Mouse (Mus musculus) 3T3-L1 (cell line): Measurements from ENCODE around the gene Ccnf.

ENCODE experiments used
- DNase-seq: peaks from one replicate; pipeline ENCODE4 v3.0.0-alpha.2; 2015; ENCODE audit warnings: low read depth, low spot score

Ccnf gene

DNA sequence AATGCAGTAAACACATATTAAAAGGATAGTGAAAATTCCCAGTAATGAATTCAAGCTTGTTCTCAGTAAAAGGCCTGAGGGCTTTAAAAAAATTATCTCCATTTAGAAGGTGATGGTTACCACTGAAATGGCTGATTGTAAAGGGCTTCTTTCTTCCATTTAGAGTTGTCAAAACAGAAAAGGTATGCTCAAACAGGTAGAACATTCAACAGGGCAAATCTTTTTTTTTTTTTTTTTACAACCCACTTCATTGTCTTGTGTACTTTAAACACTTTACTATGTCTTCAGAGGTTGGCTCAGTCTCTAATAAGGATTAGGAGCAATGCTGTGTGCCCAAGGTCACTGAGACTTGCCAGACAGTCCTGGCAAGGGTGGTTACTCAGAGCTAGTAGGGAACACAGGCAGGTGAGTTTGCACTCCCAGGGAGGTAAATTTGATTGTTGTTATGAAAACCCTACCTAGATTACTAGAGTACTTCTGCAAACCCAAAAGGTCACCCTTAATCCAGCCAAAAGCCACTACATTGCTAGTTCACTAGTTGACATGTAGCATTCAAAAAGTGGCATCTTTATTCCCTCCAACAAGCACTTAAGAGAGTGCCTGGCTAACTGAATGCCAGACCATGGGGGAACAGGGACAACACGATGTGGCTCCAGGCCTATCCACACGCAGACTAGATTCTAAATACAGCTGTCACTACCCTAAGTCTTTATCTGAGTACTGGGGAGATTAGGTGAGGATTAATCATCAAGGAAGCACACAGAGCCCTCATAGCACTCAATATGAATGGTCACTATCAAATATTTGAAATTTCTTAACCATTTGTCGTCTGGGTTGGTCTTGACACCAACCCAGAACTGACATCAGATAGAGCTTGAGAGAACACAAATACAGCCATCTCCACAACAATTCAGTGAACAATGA is 47.4 kb downstream of the Ccnf start:
- no peak for DNase-seq

DNA sequence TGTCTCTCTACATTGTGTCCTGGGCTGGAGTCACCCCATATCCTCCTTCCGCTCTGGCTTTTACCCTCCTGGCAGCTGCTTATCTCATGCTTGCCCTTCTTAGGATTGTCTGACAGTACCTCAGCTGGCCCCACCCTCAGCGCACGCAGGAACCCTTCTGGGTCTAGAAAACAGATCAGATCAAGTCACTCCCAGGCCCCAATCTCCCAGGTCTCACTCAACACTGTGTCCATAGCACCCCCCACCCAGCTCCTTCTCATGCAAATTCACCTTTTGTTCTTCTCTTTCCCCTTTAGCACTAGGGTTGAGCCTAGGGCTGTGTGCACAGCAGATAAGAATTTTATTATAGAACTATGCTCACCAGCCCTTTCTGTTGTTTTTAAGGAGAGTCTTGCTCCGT is 48.2 kb downstream of the Ccnf start:
- no peak for DNase-seq

DNA sequence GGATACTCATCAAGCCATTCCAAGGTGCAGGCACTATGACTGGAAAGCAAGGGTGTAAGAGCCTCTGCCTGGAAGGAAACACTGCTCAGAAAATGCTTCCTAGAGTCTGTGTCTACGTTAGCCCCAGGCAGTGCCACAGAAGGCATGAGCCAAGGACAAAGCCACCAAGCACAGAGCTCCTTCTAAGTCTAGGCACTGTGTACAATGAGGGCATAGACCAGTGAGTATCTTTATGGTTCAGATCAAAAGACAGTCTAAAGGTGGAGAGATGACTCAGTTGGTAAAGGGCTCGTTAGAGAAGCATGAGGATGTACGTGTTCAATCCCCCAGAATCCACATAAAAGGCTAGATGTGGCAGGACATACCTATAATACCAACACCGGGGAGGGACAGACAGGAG is 50.2 kb downstream of the Ccnf start:
- DNase-seq: no peak

DNA sequence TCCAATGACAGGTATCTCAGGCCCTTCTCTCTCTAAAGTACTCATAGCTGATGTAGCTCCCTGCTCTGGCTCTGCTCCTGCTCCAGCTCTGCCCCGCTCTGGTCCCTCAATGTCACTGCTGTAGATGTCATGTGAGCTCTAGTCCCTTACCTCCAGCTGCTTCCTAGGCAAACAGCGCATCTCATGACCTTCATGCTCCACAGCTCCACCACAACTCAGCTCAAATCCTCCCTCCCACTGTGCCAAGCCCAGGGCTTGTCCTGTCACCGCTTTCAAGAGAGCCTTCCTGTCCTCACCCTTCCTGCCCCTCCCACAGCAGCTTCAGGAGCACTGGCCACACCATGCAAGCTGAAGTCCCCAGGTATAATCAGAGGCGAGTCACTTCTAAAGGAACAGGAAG is 51.5 kb downstream of the Ccnf start:
- no peak for DNase-seq

DNA sequence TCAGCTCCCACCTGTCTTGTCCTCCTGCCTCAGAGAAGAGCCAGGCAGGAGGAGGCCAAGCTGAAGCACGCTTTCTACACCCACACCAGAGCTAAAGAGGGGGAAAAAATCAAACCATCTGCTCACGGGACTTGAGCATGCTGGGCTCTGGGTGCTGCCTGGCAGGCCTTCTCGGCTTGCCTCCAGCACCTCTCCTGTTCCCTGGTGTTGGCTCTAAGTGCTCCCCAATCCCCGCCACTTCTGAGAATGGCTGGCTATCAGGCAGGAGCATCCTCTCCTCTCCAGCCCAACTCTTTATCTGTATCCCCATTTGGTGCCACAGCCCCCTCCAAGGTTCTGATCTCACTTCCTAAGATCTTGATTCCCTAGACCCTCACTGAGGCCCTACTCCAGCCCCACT is 52.0 kb downstream of the Ccnf start:
- no peak for DNase-seq

DNA sequence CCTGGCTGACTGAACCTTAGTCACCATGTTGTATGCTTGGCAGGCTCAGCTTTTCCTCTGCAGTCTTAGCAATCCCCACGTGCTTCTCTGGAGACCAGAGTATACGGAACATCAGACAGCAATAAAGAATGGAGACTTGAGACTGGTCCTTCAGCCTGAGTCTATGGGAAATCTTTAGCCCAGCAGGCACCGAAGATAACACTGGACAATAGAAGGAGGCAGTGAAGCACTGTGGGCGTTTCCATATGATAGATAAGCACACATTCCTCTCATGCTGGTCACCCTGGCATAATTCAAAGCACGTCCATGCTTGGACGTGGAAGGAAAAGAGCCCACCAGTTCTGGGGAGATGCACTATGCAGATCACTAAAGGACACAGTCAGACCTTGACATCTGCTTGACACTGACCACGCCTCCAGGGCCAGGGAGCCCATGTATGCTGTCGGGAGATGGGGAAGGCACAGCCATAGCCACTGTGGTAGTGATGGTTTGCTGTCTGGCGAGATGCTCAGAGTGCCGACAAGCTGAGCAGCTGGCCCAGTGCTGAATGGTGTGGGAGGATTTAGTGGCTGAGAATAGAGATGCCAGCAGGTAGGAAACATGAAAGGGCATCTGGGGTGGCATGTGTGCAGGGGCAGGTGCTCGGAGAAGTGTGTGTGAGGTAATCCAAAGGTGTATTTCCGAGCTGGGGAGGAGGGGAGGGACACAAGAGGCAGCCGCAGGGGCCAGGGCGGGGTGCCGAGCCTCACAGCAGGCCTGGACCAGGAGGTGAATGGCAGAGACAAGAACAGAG is 54.1 kb downstream of the Ccnf start:
- DNase-seq: peak; percentile 26

DNA sequence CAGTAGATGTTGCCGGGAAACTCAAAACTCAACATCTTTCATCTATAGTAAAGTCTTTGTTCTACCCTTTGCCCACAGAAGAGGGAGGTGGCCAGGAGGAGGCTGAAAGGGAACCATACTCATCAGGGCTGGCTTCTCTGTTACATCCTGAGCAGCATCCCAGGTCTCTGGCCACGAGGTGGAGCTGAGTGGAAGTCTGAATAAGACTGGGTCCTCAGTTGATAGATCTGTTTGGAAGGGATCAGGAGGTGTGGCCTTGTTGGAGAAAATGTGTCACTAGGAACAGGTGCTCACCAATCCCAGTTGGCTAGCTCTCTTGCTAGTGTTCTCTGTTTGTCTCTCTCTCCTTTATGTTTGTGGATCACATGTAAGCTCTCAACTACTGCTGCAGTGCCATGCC is 55.9 kb downstream of the Ccnf start:
- DNase-seq: no peak

DNA sequence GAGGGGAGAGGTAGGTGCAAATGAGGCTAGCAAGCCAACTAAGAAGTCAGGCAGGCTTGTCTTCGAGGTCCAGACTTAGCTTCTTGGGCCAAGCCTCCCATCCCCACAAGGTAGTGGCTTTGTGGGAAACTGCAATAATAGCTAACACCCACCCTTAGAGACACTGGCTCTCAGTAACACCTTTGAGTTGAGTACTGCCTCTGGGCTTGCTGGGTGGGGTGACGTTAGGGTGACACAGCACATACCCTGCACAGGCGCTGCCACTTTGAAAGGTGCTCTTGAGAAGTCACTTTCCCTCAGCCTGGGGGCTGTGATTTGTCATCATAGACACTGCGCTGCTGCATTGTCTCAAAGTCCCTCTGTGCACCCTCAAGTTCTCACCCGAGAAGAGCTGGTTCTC is 57.5 kb downstream of the Ccnf start:
- DNase-seq: no peak

DNA sequence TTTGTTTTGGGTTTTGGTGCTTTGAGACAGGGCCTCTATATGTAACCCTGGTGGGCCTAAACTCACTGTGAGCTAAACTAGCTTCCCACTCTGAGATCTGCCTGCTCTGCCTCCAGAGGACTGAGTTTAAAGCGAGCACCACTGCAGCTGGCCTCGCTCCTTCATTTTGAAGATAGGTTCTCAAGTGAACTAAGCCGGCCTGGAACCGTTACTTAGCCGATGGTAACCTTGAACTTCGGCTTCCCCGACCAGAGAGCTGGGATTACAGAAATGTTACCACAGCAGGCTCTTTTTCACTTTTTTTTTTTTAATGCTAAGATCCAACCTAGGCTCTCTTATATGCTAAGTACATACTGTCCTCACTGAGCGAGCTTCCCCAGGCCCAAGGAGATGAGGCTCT is 58.0 kb downstream of the Ccnf start:
- DNase-seq: no peak

DNA sequence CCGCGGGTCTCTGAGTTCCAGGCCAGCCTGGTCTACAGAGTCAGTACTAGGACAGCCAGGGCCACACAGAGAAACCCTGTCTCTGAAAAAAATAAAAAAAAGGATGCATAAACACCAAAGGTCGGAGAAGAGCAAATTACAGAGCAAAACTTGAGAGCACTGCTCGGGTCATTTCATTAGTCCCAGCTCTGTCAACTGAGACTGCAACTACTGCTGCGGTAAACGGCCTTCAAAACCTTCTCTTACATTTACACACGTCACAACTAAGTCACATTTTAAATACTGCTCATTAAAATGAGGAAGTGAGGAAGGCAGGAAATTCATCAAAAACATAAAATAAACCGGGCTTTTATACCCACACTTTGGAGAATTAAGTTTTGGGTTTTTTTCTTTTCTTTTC is 58.4 kb downstream of the Ccnf start:
- no peak for DNase-seq

DNA sequence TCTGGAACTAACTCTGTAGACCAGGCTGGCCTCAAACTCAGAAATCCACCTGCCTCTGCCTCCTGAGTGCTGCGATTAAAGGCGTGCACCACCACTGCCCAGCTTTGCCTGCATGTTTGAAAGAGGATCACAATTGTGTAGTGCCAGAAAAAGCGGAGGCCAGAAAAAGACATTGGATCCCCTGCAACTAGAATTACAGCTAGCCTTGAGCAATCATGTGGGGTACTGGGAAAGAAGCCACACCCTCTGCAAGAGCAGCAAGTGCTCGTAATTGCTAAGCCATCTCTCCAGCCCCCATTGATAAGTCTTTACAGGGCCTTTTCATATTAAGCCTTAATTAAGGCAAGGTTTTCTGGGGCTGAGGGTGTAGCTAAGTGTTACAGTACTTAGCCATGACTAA is 59.8 kb downstream of the Ccnf start:
- no peak for DNase-seq

DNA sequence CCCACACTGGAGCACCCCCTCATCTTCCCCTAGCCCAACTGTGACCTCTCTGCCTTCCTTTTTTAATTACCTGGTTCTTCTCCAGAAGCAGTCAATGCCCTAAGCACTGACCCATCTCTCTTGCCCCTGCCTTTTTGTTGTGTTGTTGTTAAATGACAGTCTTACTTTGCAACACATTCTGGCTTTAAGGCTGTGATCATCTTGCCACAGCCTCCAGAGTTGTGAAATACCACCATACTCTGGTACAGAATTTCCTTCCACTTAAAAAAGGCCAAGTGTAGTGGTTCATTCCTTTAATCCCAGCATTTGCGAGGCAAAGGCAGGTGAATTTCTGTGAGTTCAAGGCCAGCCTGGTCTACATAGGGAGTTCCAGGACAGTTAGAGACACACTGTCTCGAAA is 60.4 kb downstream of the Ccnf start:
- no peak for DNase-seq

DNA sequence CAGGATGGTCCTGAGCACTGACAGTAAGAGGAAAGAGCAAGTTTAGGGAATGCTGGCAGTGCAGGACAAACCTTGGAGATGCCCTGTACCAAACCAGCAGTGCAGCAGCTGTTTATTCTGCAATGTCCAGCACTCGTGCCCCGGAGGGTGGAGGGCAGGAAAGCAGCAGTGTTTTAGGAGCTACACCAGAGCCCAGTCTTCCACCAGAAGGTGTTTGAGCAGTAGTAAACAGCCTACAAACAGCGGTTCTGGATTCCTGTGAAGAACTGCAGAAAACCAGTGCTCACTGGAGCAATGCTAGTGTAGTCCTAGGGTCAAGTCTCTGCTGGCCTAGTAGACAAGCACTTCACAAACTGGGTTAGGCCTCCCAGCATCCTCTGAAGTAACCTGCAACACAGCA is 77.0 kb downstream of the Ccnf start:
- no peak for DNase-seq

DNA sequence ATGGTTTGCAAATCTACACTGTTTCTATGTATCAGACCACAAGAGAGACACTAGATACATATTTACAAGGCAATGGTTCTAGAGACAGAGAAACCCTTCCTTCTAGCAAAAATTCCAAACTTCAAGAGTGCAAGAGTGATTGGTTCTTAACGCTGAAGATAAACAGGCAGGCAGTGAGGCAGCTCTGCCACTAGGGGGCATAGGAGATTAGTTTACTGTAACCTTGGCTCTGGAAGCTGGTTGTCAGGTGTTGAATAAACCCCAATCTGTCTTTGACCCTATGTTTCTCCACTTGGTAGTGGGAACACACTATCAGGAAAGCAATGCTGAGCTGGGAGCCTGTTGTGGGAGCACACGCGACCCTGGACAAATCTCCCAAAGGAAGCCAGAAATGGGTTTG is 77.9 kb downstream of the Ccnf start:
- peak; percentile 87 for DNase-seq
